Mouse (Mus musculus) brown adipose tissue, adult 24 weeks (tissue): ENCODE measurements around the gene Epyc. TPM values are rescaled to one million over a fixed set of nuclear protein-coding genes. Genes with fewer than 3 reads are reported as not detected.
"Not testable (repeated sequence)": the region's sequence is repeated elsewhere in the genome, so short reads cannot be mapped to it uniquely, and the experiment has no call there.

Experiments
- H3K27ac ChIP-seq: fragments of 200-500 bp; replicated peaks from 2 replicates; pipeline ENCODE4 v1.5.1; 2012; ENCODE audit warnings: low read depth, mild to moderate bottlenecking, low read length
- H3K4me1 ChIP-seq: fragments of 200-500 bp; 2 replicates; pipeline ENCODE4 v1.6.1; 2012; ENCODE audit warnings: low read length, mixed read lengths; ENCODE audit not compliant: control insufficient read depth, insufficient read depth, insufficient read length
- H3K4me3 ChIP-seq: fragments of 200-500 bp; 2 replicates; pipeline ENCODE4 v1.5.1; 2012; ENCODE audit warnings: low read depth, mild to moderate bottlenecking, low read length, moderate library complexity; ENCODE audit not compliant: insufficient read depth
- polyA plus RNA-seq: library from polyadenylated mRNA; stranded (reverse); fragments of >200 nt; gene quantifications from 2 replicates; pipeline ENCODE4 v1.2.4, GENCODE M21; 2012; ENCODE audit not compliant: missing spikeins, insufficient read depth, insufficient read length

Epyc gene
- polyA plus RNA-seq, 1 experiment = not detected

GRCm38 (mm10) chr10:97682981-97683380 lies 39.1 kb downstream of the Epyc start:
- H3K4me1 ChIP-seq = no peaks in the 10 kb centered on the region
- H3K4me3 ChIP-seq = no peak overlapping the region
- H3K27ac ChIP-seq = no peak overlapping the region

GRCm38 (mm10) chr10:97687198-97687597 lies 43.3 kb downstream of the Epyc start:
- no peak overlapping the region for H3K4me3 ChIP-seq
- H3K4me1 ChIP-seq = no peaks in the 10 kb centered on the region
- no peak overlapping the region for H3K27ac ChIP-seq

- Histone ChIP-seq H3K4me3 (no peak overlapping the region), H3K27ac (no peak overlapping the region), H3K4me1 (no peaks in the 10 kb centered on the region)
Observed at GRCm38 (mm10) chr10:97689425-97689824, 45.6 kb downstream of the Epyc start.

- Histone ChIP-seq H3K27ac (no peak within 1 kb of the TSS), H3K4me3 (no peak within 1 kb of the TSS)
Observed at GRCm38 (mm10) chr10:97692913-97693312, 49.0 kb downstream of the Epyc start, which contains the start of gene Ccer1. Gene Ccer1 (plus strand): TSS chr10:97693059.

GRCm38 (mm10) chr10:97693398-97694135 lies 49.7 kb downstream of the Epyc start:
- H3K27ac ChIP-seq = peak overlapping the region; percentile 35; the same call in 1 of the 2 replicates
- H3K4me3 ChIP-seq = no peak overlapping the region
- no peaks in the 10 kb centered on the region for H3K4me1 ChIP-seq

More at GRCm38 (mm10) chr10:97692913-97693312, 49.0 kb downstream of the Epyc start, which contains the start of gene Ccer1:
- H3K4me1 ChIP-seq = no peaks in the 10 kb centered on the region

GRCm38 (mm10) chr10:97702321-97702720 lies 58.5 kb downstream of the Epyc start:
- no peak overlapping the region for H3K4me3 ChIP-seq
- H3K4me1 ChIP-seq = no peaks in the 10 kb centered on the region
- H3K27ac ChIP-seq = no peak overlapping the region

GRCm38 (mm10) chr10:97704562-97704961 lies 60.7 kb downstream of the Epyc start:
- H3K27ac ChIP-seq = no peak overlapping the region
- no peak overlapping the region for H3K4me3 ChIP-seq
- H3K4me1 ChIP-seq = no peaks in the 10 kb centered on the region

- Histone ChIP-seq H3K4me3 (no peak overlapping the region), H3K4me1 (no peaks in the 10 kb centered on the region)
Observed at GRCm38 (mm10) chr10:97712687-97713086, 68.8 kb downstream of the Epyc start.

GRCm38 (mm10) chr10:97714584-97714983 lies 70.7 kb downstream of the Epyc start:
- no peaks in the 10 kb centered on the region for H3K4me1 ChIP-seq
- H3K4me3 ChIP-seq = no peak overlapping the region
- H3K27ac ChIP-seq = no peak overlapping the region

More at GRCm38 (mm10) chr10:97712687-97713086, 68.8 kb downstream of the Epyc start:
- no peak overlapping the region for H3K27ac ChIP-seq

GRCm38 (mm10) chr10:97715289-97715906 lies 71.5 kb downstream of the Epyc start:
- Histone ChIP-seq H3K4me1 (no peaks in the 10 kb centered on the region), H3K27ac (no peak overlapping the region), H3K4me3 (no peak overlapping the region)

GRCm38 (mm10) chr10:97717233-97717632 lies 73.4 kb downstream of the Epyc start:
- Histone ChIP-seq H3K4me1 (no peaks in the 10 kb centered on the region), H3K4me3 (no peak overlapping the region), H3K27ac (no peak overlapping the region)

GRCm38 (mm10) chr10:97718021-97718420 lies 74.2 kb downstream of the Epyc start:
- no peak overlapping the region for H3K4me3 ChIP-seq
- no peak overlapping the region for H3K27ac ChIP-seq
- H3K4me1 ChIP-seq = no peaks in the 10 kb centered on the region

- Histone ChIP-seq H3K4me1 (no peaks in the 10 kb centered on the region), H3K4me3 (no peak overlapping the region), H3K27ac (no peak overlapping the region)
Observed at GRCm38 (mm10) chr10:97720625-97721024, 76.8 kb downstream of the Epyc start.

- Histone ChIP-seq H3K27ac (no peak overlapping the region), H3K4me1 (no peaks in the 10 kb centered on the region), H3K4me3 (no peak overlapping the region)
Observed at GRCm38 (mm10) chr10:97722709-97723108, 78.8 kb downstream of the Epyc start.

GRCm38 (mm10) chr10:97725929-97726328 lies 82.1 kb downstream of the Epyc start:
- Histone ChIP-seq H3K4me3 (no peak overlapping the region), H3K27ac (no peak overlapping the region), H3K4me1 (no peaks in the 10 kb centered on the region)

GRCm38 (mm10) chr10:97726655-97727054 lies 82.8 kb downstream of the Epyc start, which contains the start of gene C030005K15Rik:
Gene C030005K15Rik (minus strand): TSS chr10:97726755.
- not testable (repeated sequence) for H3K4me3 ChIP-seq, H3K27ac ChIP-seq, H3K4me1 ChIP-seq
